Mouse (Mus musculus) G1E-ER4 (cell line): ENCODE results near the gene Spon1. TPM values are rescaled to one million over a fixed set of nuclear protein-coding genes. Genes with fewer than 3 reads are reported as not detected.

Experiments
- GATA1 ChIP-seq: IDR thresholded peaks from one replicate; pipeline ENCODE4 v1.8.0; 2012; ENCODE audit warnings: low read length, inconsistent platforms
- polyA plus RNA-seq: library from polyadenylated mRNA; stranded (reverse); fragments of >175 nt; gene quantifications from 2 replicates; pipeline ENCODE4 v1.2.3, GENCODE M21; 2012

Spon1 gene
- polyA plus RNA-seq, 1 experiment, result not detected

GRCm38 (mm10) chr7:114027406-114027805, 261.6 kb downstream of the Spon1 start:
- TF ChIP-seq GATA1, result no peak

DNA sequence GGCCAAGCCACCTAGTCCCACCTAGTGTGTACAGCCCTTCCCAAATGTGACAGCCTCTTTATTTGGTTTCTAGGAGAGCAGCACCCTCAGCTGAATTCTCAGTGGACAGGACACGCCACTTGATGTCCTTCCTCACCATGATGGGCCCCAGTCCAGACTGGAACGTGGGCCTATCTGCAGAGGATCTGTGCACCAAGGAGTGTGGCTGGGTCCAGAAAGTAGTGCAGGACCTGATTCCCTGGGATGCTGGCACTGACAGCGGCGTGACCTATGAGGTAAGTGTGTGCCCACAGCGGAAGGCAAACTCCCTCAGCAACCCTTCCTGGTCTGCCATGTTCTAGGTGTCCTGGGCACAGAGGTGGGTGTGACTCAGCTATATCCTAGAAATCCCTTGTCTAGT, 263.0 kb downstream of the Spon1 start:
- no peak for TF ChIP-seq GATA1

DNA sequence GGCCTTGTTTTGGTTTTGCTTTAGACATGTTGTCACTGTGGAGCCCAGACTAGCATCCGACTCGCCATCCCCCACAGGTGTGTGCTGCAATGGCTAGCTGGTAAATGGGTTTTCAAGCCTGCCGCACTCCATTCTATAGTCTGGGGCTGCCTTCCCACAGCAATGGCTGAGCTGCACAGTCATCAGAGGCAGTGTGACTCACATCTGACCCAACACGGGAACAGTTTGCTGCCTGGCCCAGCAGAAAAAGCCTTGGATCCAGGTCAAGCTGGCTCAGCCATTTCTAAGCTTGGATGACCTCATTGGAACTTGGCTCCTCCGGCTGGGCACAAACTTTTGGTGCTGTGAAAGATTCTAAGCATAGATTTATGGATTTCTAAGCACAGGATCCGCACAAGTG, 263.8 kb downstream of the Spon1 start:
- TF ChIP-seq GATA1, result no peak

GRCm38 (mm10) chr7:114037237-114037636, 271.4 kb downstream of the Spon1 start:
- TF ChIP-seq GATA1, result no peak

DNA sequence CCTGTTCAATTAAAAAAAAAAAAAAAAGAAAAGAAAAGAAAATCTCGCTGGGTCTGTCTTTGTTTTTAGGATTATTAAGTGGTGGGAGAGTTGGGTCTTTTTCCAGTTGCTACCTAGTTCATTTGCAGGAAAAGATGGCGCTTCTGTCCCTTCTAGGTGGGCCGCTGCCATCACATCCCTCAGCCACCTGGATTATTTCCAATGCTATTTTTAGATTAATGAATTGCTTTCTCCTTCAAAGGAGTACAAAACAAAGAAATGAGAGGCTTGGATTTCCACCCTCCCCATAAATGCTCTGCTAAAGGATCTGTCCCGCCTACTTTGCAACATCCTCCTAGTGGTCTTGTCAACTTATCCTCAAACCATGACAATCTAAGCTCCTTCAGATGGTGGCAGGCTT, 275.6 kb downstream of the Spon1 start:
- TF ChIP-seq GATA1, result no peak

GRCm38 (mm10) chr7:114042973-114043928, 277.5 kb downstream of the Spon1 start:
- TF ChIP-seq GATA1, result no peak

DNA sequence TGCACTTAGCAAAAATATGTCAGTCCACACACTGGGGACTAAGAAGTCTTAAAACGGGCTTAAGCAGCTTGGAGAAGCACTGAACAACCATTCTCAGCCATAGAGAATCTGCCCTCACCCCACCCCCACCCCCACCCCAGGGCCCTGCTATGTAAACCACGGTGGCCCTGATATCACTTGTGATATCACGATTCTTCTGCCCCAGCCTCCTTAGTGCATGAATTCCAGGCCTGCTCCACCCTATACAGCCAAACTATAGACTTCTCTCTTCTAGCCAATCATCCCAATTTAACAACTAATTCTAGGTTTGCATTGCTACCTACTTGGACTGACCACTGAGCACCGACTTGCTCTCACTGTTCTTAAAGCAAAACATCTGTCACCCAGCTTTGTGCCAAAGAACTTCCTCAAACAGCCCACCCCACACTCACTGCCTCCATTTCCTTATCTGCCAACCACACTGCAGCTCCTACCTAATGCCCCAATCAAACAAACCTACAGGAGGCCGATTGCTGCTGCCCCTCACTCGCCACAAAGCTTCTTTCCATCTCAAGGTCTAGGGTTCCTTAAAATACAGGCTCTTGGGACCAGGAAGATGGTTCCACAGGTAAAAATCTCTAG, 278.2 kb downstream of the Spon1 start:
- no peak for TF ChIP-seq GATA1

- no peak for TF ChIP-seq GATA1
These were observed 280.0 kb downstream of the Spon1 start for GRCm38 (mm10) chr7:114045814-114046213.

GRCm38 (mm10) chr7:114053720-114054119, 287.9 kb downstream of the Spon1 start:
- no peak for TF ChIP-seq GATA1

GRCm38 (mm10) chr7:114058166-114058565, 292.4 kb downstream of the Spon1 start:
- no peak for TF ChIP-seq GATA1

DNA sequence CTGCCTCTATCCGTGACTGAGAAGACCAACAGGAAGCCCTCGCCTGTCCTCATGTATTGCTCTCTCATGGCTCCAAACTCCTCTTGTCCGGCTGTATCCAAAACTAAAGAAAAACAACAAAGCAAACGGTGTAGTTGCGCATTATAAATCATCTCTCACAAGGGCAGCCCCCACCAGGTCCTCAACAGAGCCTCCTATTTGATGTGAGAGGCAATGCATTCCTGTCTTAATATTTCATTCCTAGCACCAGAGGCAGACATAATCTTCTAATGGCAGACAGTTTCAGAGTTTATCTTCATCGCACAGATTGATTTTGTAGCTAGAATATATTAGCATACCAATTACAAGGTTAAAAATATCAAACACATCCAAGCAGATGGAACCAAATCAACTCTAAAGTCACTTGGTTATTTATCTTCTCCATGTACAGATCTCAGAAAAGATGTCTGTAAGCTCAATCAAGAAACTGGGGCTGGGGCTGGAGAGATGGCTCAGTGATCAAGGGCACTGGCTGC, 293.2 kb downstream of the Spon1 start:
- no peak for TF ChIP-seq GATA1

GRCm38 (mm10) chr7:114060445-114060844, 294.6 kb downstream of the Spon1 start:
- no peak for TF ChIP-seq GATA1

GRCm38 (mm10) chr7:114062451-114062850, 296.7 kb downstream of the Spon1 start:
- no peak for TF ChIP-seq GATA1

GRCm38 (mm10) chr7:114063534-114063933, 297.7 kb downstream of the Spon1 start:
- TF ChIP-seq GATA1, result no peak

- no peak for TF ChIP-seq GATA1
These were observed 298.2 kb downstream of the Spon1 start for GRCm38 (mm10) chr7:114063966-114064365.

DNA sequence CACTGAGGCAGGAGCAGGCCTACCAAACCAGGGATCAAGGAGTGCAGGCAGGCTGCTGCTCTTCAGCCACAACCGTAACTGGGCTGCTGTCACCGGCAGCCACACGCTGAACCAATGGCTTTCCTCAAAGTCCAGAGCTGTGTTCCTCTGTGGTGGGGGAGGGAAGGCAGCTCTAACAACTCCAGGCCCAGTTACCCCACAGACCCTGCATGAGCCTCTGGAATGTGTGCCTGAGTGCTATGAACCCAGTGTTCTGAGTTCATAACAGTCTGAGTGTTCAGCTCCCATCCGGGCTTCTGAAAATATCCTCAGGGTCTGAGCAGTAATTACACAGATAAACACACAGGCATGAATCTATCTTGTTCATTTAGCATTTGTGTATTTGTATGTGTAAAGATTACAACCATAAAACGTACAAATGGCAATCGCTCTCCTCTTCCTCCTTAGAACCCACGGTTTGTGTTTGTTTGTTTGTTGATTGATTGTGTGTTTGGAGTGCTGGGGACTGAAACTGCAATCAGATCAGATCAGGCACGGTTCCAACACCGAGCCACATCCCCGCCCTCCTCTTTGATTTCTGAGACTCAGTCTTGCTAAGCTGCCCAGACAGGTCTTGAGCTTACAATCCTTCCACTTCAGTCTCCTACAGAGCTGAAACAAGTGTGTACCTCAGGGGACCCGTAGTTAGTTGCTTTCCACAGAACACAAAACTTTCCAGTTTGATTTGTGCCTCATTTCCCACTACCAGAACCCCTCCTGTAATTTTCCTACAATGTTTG, 299.8 kb downstream of the Spon1 start:
- TF ChIP-seq GATA1, result no peak
